Mouse (Mus musculus): ENCODE measurements around the gene Serpind1.

DNA sequence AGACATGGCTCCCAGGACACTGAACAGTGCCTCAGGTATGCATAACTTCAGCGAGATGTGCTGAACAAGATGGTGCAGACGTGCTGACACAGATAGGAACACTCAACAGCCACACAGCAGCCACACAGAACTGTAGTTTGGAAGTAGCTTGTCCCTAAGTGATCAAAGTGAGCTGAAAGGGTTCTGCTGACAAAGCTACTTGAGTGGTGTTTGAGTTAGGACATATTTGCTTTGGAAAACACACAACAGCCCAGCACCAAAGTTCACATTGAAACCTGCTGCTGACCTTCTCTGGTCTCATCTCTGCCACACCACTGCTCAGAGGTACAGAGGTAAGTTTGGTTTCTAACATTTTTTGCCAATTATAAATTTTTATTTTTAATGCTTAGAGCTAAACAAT lies at the start of gene Serpind1:
- TF ChIP-seq CTCF (IDR thresholded peaks at IDR 0.05; ENCODE audit: low read depth): no peak
- no peak for TF ChIP-seq EP300 (IDR thresholded peaks at IDR 0.05; ENCODE audit: low read depth)

All from liver, embryonic 14.5 days (tissue).